Mouse (Mus musculus) retina, embryonic 14.5 days (tissue): ENCODE results near the gene Dcaf6.
A peak's percentile ranks its signal among the peaks of the same experiment; 100 is the strongest.

Experiments
- DNase-seq: peaks from one replicate; pipeline ENCODE4 v3.0.0-alpha.2; 2015; ENCODE audit warnings: low spot score

Dcaf6 gene

DNA sequence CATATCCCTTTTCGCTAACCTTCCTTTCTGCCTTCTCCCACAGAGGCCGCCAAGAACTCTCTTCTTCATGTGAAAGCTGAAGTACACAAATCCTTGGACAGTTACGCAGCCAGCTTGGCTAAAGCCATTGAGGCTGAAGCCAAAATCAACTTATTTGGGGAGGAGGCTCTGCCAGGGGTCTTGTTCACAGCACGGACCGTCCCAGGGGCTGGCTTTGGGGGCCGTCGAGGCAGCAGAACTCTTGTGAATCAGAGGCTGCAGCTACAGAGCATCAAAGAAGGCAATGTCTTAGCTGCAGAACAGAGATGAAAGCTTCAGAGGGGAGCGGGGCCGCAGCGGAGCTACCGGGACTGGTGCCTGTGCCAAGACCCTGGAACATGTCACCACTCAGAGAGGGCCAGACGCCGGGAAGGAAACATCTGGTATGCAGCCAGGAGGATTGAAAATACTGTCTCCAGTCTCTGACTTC, 138.8 kb downstream of the Dcaf6 start:
- DNase-seq = no peak

DNA sequence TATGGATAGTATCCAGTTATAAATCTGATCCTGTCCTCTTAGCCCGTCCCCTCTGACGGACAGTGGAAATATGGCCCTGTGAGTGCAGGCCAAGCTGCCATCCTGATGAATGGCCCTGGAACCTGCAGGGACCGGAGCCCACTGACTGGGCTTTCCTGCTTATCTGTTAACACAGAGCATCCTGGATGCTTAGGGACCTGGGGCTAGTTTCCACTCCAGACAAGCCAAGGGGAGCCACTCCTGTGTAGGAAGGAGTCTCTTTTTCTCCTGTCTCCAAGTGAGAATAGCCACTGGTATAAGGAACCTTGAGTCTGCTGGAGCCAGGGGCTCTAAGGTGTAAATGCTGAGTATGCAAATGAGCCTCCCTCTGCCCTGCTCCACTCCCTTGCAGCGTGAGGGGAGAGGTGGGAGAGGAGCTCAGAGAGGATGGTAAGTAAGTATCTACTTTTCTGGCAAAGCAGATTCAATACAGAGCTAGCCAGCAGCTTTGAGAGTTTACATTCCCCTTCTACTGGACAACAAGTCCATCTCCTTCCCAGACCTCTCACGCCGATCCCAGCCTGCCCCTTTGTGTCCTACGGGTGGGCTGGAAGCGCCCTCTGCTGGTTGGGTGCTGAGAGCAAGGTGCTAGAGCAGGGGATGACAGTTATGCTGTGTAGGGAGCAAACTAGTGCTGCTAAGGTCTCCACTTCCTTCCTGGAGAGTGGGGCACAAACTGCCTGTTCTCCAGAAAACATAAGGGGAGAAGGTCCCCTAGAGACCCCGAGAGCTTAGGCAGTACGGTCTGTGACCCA, 139.9 kb downstream of the Dcaf6 start:
- peak; percentile 82 for DNase-seq

DNA sequence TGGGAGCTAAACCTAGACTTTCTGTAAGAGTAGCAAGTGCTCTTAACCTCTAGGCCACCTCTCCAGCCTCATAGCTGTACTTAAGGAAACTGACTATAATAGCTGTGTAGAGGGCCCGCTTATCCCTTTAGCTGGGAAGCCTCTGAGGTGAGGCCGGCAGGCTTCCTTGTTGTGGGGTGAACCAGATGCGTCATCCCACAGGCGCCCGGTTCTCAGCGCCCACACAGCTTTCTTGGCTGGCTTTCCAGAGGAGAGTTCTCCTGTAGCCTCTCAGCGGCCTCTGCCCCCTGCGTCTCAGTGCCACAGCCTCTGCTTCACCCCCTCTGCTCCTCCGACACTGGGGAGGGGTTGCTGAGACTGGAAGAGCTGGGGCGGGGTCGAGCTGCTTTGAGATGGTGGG, 143.9 kb downstream of the Dcaf6 start:
- no peak for DNase-seq

DNA sequence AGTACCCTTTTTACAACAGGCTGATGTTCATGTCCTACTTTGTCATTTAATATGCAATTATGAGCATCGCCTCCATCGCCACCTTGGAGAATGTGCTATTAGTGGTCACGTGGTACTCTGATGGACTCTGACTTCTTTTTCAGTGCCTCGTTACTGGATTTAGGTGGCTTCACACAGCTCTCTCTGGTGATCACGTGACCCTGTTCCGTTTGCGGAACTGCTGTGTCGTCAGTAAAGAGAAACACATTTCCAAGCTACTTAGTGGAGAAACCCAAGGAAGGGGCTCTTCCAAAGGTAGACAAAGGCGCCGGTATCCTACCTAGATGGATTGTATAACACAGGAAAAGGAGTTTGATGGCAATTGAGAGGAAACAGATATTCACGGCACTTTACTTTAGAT, 152.1 kb downstream of the Dcaf6 start:
- no peak for DNase-seq

DNA sequence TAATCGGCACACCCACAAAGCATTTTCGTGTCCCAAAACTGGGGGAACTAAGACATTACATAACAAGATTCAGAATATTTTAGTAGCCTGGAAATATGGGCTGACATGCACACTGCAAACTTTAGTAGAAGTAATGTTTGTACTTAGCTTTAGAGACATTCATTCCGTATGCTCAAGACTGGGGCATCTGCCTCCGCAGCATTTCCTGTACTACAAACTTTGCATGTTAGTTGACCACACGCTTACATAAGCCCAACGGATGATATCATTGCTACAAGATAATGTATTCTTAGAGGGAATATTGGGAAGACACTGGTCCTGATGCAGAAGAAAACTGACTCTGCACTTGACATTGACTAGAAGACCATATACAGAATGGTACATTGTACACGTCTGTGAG, 155.9 kb downstream of the Dcaf6 start:
- no peak for DNase-seq

DNA sequence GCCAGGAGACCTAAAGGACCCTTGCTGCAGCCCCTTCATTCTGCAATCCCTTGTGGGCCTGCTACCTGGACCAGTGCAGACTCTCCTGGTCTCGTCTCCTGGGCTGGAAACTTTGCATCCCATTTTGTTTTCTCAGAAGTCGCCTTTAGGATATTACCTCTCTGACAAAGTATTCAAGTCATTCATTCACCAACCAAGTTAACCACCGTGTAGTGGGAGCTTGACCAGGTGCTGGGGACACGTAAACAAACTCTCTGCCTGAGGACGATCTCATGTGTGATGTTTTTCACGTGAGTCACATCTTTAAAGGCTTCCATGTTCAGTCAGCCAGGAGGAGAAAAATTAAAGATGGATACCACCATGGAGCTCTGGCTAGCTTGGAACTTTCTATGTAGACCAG, 157.1 kb downstream of the Dcaf6 start:
- DNase-seq = no peak

DNA sequence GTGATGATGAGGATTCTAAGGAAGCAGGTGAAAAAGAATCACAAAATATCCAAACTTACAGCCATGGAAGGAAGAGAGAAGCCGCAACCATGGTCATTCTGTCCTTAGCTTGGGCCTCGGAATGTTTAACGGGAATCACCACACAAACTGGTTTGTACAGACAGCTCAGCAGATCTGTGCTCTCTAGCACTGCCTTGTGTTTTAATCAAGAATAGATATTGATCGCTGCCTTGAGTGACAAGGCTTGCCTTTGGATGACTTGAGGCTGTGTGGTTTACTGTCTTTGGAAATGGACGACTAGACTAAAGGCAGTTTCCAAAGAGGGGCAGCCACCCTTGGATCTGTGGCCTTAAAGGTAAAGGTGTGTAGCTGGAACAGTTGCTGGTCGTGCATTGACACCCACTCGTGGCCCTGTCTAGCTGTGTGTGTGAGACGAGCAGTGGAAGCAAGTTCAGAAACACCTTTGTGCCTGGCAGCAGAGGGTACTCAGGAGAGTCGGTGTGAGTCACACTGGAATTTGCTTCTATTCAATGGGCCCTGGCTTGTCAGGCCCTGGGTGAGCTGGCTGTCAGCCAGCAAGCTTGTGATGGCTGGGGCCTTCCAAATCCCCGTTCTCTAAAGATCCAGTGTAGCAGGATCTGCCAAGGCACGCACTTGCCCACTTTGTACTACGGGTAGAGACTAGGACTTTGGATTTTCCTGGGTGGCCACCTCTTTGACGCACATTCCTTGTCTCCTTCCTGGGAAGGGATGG, 157.6 kb downstream of the Dcaf6 start:
- DNase-seq = no peak

DNA sequence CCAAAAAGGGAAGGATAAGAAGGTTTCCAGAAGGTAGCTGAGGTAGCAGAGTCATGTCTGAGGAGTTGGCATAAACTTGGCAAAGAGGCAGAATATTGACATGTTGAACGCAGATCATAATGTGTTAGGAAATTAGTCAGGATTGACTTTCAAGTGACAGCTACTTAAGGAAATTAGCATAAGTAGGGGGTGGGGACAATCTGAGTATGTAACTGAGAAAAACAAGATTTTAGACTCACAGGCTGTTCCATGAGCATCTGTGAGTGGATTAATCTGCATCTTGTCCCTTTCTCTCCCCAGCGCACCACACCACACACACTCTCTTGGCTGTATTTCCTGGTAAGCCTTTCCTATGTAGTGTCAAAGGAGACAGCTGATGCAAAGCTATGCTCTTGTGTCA, 158.7 kb downstream of the Dcaf6 start:
- no peak for DNase-seq

DNA sequence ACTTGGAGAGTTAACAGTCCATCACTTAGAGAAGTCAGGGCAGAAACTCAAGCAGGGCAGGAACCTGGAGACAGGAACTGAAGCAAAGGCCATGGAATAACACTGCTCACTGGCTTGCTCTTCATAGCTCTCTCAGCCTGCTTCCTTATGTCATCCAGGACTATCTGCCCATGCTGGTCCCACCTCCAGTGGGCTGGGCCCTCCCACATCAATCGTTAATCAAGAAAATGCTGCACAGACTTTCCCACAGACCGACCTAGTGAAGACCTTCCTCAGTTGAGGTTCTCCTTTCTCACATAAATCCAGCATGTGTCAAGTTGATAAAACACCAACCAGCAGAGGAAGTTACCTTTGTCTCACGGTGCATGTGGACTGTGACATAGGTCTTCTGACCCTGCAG, 159.2 kb downstream of the Dcaf6 start:
- no peak for DNase-seq

DNA sequence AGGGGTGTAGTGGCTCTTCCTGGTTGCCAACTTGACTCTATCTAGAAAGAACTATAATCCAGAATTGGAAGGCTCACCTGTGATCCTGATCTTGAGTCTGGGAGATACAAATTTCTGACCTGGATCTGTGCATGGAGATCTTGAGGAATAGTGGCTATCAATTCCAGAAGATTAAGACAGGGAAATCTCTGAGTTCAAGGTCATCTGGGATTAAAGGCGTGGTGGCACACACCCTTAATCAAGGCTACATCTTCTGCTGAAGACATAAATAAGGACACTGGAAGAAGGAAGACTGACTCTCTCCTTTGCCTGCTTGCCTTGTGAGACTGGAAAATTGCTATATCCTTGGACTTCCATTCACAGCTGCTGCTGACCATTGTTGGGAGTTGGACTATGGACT, 164.8 kb downstream of the Dcaf6 start, which contains the start of gene Gpr161:
TSS of gene Gpr161 (plus strand) at position 301 of the 400 bp plus-strand sequence.
- DNase-seq = no peak

DNA sequence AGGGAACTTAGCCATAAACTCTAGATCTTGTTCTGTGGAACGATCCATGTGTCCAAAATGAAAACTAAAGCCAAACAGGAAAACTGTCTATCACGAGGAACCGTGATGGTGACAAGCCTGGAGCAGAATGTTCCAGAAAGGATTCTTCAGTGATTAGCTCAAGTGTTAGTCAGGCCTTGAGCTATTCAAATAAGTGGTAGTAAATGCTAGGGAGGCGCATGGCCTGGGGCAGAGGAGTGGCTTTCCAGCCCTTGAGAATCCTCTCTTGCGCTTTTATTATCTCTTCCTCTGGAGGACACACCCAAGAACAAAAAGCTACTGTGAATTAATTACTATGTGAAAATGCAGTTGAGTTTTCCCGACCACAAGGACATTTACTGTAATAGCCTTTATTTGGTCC, 168.7 kb downstream of the Dcaf6 start:
- DNase-seq = no peak

DNA sequence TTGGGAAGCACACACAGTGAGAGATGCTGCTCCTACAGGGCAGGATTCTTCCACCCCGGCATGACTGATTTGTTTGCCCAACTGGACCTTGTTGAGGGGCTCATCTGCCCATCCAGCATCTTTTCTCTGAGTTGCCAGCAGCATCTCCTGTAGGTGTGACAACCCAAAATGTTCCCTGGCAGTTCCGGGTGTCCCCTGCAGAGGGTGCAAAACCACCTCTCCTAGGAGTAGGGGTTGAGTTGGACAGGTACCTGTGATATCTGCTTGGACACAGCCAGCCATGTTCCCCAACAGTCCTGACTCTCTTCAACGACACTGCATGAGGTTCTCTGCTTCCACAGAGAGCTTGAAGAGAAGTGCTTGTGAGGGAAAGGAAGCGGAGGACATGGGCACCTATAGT, 170.4 kb downstream of the Dcaf6 start:
- DNase-seq = no peak

DNA sequence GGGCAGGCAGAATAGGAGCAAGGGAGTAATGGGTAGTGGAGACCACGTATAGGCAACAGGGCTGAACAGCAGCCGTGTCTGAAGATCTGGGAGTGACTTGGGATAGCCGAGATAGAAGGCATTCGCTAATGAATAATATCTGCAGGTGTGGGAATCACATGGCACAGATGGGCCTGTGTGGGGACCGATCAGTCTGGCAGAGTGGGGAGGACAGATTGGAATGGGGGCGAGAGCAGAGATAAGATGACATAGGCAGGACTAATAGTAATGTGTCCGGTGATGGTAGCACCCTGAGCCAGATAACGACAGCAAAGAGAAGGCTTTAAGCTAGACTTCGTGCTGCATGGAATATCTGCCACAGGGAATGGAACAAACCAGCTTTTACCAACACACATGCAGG, 172.1 kb downstream of the Dcaf6 start:
- no peak for DNase-seq

DNA sequence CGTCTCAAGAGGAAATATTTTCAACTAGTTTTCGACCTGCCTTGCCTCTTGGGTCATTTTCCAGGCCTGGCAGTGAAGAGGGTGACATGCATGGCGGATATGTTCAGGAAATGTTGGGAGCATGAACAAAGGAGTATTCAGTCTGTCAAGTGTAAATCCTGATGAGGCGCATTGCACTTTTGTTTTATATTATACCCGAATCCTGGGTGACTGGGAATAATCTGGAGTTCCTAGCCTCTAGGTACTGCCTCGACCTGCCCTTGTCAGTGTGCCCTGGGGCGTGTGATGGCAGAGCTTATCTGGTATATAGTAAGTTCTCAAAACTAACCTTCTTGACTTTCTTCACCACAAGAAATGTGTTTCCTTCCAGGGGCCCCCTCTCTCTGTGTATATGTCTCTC, 176.2 kb downstream of the Dcaf6 start:
- no peak for DNase-seq

DNA sequence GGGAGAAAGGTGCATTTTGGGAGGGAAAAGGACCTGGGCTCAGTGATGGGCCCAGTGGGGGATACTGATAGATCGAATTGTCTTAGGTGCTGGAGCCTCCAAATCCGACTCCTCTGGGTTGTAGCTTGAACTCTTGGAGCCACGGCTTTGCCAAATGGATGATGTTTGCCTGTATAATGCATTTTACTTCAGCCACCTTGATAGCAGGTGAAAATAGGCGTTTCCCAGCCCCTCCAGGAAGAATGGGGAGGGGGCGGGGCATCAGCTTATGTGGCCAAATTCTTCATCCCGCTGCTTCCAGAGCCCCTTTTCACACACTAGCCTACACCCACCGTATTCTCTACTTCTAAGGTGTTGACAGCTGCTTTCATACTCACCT, 177.3 kb downstream of the Dcaf6 start:
- DNase-seq = no peak

DNA sequence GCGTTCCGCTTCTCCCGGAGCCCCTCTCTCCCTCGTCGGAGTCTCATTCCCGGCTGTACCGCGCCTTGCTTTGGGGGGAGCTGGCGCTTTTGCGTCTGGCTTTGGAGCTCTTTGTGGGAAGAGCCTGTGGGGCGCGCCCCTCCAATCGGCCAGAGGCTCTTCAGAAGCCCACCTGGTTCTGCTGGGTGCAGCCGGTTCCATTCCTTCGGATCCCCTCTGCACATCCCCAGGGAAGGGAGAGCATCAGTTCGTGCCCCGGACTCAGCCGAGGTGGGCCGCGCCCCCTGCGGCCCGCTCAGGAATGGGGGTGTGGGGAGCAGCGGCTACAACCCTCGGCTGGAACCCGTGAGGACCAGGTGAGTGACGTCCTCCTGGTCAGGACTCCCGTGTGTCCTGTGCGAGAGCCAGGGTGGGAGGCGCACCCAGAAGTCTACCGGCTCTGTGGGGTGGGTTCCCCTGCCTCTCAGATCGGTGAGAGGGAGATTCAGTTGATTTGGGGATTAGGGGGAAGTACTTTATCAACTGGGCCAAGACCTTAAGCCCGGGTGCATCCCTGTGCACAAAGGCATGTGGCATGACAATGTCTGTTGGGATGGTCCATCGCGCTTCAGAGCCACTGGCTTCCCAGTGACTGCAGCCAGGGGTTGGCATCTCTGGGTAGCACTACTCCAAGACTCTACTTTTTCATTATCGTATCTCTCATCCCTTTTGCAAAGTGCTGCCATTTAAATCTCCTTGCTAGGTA, 177.9 kb downstream of the Dcaf6 start:
- no peak for DNase-seq

DNA sequence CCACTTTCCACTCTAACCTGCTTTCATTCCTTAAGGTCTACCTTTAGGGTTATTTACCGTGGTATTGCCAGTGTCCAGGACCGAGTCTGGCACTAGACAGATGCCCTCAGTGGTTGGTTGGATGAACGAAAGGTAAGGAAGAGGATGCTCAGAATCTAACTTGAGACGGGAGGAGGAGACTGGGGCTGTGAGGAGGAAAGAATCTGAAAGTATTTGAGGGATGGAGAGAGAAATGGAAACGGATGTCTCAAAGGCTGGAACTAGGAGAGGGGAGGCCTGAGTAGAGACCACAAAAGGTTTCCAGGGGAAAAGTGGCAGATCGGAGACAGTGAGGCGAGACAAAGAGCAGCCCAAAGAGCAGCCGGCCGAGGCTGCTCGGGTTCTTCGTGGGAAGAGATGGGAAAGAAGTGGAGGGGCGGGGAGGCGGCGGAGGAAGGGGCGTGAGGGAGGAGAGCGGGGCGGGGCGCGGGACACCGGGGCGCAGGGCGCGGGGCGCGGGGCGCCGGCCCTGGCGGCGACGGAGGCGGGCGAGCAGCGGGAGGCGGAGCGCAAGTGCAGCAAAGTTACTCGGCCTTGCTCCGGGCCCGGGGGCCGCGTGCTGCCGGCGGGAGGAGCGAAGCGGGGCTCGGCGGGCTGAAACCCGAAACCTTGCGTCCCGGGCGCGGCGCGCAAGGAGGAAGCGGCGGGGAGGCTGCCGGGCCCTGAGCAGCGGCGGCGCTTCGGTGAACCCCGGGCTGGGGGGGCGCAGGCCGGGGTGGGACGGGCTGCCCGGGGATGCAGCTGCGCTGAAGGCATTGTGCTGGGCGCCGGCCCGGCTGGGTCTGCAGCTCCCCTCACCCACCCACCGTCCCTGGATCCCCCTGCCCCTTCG, 178.7 kb downstream of the Dcaf6 start:
- peak; percentile 71 for DNase-seq

DNA sequence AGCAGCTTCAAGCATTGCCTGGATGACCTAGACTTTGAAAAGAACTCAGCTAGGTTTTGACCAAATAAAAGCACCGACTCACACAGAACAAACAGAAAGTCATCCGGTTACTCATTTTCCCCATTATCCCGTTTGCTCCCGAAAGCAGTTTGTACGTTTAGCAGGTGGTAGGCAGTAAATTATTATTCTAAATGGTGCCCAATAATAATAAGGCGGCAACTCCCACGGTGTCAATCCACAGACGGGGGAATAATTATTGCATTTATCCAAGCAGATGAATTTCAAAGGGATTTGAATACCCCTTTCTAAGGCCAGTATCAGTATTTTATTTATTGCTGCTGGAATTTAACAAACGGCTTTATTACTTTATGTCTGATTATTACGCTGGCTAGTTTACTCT, 179.5 kb downstream of the Dcaf6 start:
- DNase-seq = peak; percentile 11
